Mouse (Mus musculus) heart, embryonic 15.5 days (tissue): ENCODE measurements around the gene Dgki. TPM values are rescaled to one million over a fixed set of nuclear protein-coding genes. Genes with fewer than 3 reads are reported as not detected.

Experiments used
- ATAC-seq: fragments of 200-750 bp; cut with Nextera tagmentation; replicated peaks from 2 replicates; pipeline ENCODE4 v1.8.0; 2017; ENCODE audit warnings: low read depth, moderate TSS enrichment; ENCODE audit not compliant: insufficient number of reproducible peaks, insufficient read depth, low FRiP score
- H3K27ac ChIP-seq: fragments of 300-500 bp; sonication (generic); 2 replicates; pipeline ENCODE4 v1.5.1; 2015; ENCODE audit warnings: mild to moderate bottlenecking, inconsistent platforms
- H3K27me3 ChIP-seq: fragments of 300-500 bp; sonication (generic); 2 replicates; pipeline ENCODE4 v1.6.1; 2015; ENCODE audit warnings: inconsistent platforms
- H3K36me3 ChIP-seq: fragments of 300-500 bp; sonication (generic); 2 replicates; pipeline ENCODE4 v1.6.1; 2015; ENCODE audit warnings: mild to moderate bottlenecking, inconsistent platforms
- H3K4me1 ChIP-seq: fragments of 300-500 bp; sonication (generic); replicated peaks from 2 replicates; pipeline ENCODE4 v1.6.1; 2015; ENCODE audit warnings: inconsistent platforms
- H3K4me2 ChIP-seq: fragments of 300-500 bp; sonication (generic); 2 replicates; pipeline ENCODE4 v1.6.1; 2015; ENCODE audit warnings: inconsistent platforms, mild to moderate bottlenecking, moderate library complexity
- H3K4me3 ChIP-seq: fragments of 300-500 bp; sonication (generic); 2 replicates; pipeline ENCODE4 v1.5.1; 2015; ENCODE audit warnings: mild to moderate bottlenecking, inconsistent platforms
- H3K9ac ChIP-seq: fragments of 300-500 bp; sonication (generic); 2 replicates; pipeline ENCODE4 v1.6.1; 2015; ENCODE audit warnings: mild to moderate bottlenecking, inconsistent platforms
- H3K9me3 ChIP-seq: fragments of 300-500 bp; sonication (generic); replicated peaks from 2 replicates; pipeline ENCODE4 v1.6.1; 2016; ENCODE audit warnings: inconsistent platforms
- WGBS: fragments of 180-500 bp; shearing (Covaris S2); methylation state at CpG from one replicate; pipeline ENCODE4 v1.1.7; 2015; ENCODE audit warnings: mixed read lengths; 5-methylcytosine and 5-hydroxymethylcytosine counted together
- polyA plus RNA-seq: library from polyadenylated mRNA; unstranded; fragments of >200 nt; fragmentation: Nextera tagmentation; extraction: Ambion mirVana; gene quantifications from 2 replicates; pipeline ENCODE4 v1.2.1, GENCODE M21; 2015

Gene Dgki
- polyA plus RNA-seq, 1 experiment from 2014 or later: 0.48 TPM

DNA sequence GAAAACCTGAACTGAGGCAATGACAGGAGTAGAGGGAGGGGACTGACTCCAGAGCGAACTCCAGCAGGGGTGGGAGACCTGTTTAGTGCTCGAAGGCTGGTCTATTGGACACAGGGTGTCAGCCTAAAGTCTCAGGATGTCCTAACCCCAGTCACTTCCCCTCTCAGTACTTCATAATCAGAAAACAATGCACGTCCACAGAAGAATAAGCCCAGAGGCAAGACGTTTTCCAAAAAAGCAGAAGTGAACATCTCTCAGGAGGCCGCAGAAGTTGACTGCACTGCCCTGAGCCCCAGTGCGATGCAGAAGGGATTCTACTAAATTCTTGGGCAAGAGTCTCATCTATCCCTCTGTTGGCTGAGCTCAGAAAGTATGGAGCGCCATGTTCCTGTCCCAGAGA is 37.5 kb downstream of the Dgki start:
- Histone ChIP-seq H3K4me2 (no peak overlapping the region), H3K4me1 (peaks cover 17% of the 10 kb centered on the region), H3K4me3 (no peak overlapping the region), H3K9me3 (no peaks in the 10 kb centered on the region), H3K27me3 (no peaks in the 10 kb centered on the region), H3K36me3 (no peaks in the 10 kb centered on the region), H3K27ac (no peak overlapping the region), H3K9ac (no peak overlapping the region)
- ATAC-seq: no peak
- 66% methylated on average over 7 of the region's 7 CpGs for WGBS

DNA sequence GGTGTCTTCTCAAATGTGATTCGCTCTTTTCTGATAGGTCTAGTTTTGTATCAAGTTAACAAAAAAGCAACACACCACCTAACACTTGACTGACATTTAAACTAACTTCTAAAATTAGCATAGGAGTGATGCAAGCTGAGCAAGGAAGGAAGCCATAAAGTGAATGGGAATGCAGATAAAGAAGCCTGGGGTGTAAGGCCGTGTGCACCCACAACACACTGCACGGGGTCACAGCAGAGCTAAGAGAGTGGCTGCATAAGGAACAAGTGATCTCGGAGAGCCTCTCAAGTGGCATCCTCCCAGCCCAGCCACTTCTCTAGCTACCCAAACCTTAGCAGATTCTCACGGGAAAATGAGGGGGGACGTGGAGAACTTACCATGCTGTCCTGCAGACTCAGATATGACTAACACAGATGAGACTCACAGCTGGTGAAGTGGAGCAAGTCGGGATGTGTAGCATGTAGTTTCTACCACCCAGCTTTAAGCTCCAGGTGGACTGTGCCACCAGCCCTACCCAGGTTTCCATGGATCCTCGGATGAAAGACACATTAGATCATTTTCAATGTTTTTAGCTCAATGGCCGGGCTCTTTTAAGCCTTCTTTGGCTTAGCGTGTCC is 38.6 kb downstream of the Dgki start:
- Histone ChIP-seq H3K27ac (no peak overlapping the region), H3K4me3 (no peak overlapping the region), H3K27me3 (no peaks in the 10 kb centered on the region), H3K4me2 (no peak overlapping the region), H3K9me3 (no peaks in the 10 kb centered on the region), H3K4me1 (peaks cover 17% of the 10 kb centered on the region), H3K36me3 (no peaks in the 10 kb centered on the region), H3K9ac (no peak overlapping the region)
- ATAC-seq: no peak
- 59% methylated on average over 10 of the region's 10 CpGs for WGBS

DNA sequence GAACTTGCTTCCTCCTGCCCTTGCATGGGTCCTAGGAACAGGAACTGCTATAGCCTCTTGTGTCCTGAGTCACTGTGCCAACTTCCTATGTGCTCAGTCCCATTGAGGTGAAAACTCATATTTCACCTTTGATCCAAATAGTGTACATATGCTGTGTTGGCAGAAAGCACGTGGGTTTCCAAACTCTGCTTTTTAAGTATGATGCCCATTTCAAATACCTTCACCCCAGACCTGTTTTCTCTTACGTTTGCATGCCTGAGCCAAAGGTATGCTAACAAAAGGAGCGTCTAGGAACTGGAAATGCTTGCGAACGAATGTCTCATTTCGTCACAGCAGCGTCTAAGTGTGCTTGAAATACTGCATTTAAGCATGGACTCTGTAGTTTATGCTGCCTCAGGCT is 41.3 kb downstream of the Dgki start:
- Histone ChIP-seq H3K4me1 (peaks cover 25% of the 10 kb centered on the region), H3K27ac (no peak overlapping the region), H3K9ac (no peak overlapping the region), H3K4me3 (no peak overlapping the region), H3K27me3 (no peaks in the 10 kb centered on the region), H3K4me2 (no peak overlapping the region), H3K9me3 (no peaks in the 10 kb centered on the region), H3K36me3 (no peaks in the 10 kb centered on the region)
- no peak for ATAC-seq
- 85% methylated on average over 7 of the region's 7 CpGs for WGBS

DNA sequence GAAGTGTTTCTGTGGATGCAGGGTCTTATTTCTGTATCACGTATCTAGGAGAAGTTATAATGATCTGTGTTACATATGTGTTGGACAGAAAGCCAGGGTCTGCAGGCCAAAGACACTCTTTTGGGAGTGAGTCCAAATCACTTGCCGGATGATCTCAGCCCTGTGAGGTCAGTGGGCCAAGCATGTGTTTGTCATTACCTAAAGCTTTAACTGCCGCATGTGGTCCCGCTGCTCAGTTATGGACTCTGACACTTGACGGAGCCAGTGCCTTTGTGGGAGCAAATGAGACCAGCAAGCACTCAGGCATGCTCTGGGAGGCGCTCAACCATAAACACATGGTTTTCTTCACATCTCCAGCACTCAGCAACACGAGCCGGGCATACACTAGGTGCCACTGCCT is 45.8 kb downstream of the Dgki start:
- 38% methylated on average over 8 of the region's 8 CpGs for WGBS
- no peak for ATAC-seq
- no peak overlapping the region for H3K4me3 ChIP-seq
- H3K36me3 ChIP-seq: no peaks in the 10 kb centered on the region
- H3K9ac ChIP-seq: no peak overlapping the region
- no peaks in the 10 kb centered on the region for H3K9me3 ChIP-seq
- H3K27me3 ChIP-seq: no peaks in the 10 kb centered on the region
- no peak overlapping the region for H3K4me2 ChIP-seq
- H3K4me1 ChIP-seq: peaks cover 8% of the 10 kb centered on the region; the same call in 1 of the 2 replicates
- H3K27ac ChIP-seq: no peak overlapping the region

DNA sequence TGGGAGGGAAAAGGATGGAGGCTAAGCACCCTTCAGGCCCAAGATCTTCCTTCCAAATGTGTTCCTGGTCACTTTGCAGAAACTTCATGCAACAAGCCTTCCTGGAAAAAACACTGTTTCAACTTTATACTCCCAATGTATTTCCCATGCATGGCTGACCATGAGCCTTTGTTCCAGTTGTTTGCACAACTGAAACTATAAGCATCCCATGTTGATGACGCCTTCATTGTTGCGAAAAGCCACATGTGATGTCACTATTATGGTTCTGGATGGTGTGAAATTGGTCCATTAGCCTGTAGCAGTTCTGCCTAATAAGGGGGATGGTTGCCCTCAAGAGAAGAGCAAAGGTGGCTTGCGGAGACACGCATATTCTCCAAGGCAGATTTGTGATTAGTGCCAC is 47.4 kb downstream of the Dgki start:
- Histone ChIP-seq H3K27me3 (no peaks in the 10 kb centered on the region), H3K9me3 (no peaks in the 10 kb centered on the region), H3K4me3 (no peak overlapping the region), H3K36me3 (no peaks in the 10 kb centered on the region), H3K4me2 (no peak overlapping the region), H3K9ac (no peak overlapping the region), H3K4me1 (peaks cover 8% of the 10 kb centered on the region; the same call in 1 of the 2 replicates), H3K27ac (no peak overlapping the region)
- 94% methylated on average over 4 of the region's 4 CpGs for WGBS
- no peak for ATAC-seq

DNA sequence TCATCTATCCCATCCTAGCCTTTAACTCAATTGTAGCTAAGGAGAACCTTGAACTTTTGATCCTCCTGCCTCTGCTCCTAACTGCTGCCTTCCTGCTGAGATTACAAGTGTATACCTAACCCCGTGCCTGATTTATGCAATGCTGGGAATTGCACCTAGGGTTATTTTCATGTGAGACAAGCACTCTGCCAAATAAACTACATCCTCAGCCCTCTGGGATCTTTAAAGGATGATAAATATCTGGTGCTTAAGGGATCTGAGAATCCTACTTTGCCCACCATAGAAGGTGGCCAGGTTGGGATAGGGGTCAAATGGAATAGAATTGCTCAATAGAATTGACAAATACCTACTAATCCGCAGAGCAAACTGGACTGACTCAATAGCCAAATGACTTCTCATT is 49.3 kb downstream of the Dgki start:
- Histone ChIP-seq H3K9ac (no peak overlapping the region), H3K4me2 (no peak overlapping the region), H3K9me3 (no peaks in the 10 kb centered on the region), H3K36me3 (no peaks in the 10 kb centered on the region), H3K4me1 (peaks cover 13% of the 10 kb centered on the region), H3K27ac (no peak overlapping the region), H3K27me3 (no peaks in the 10 kb centered on the region), H3K4me3 (no peak overlapping the region)
- ATAC-seq: no peak
- 84% methylated on average over 2 of the region's 2 CpGs for WGBS

DNA sequence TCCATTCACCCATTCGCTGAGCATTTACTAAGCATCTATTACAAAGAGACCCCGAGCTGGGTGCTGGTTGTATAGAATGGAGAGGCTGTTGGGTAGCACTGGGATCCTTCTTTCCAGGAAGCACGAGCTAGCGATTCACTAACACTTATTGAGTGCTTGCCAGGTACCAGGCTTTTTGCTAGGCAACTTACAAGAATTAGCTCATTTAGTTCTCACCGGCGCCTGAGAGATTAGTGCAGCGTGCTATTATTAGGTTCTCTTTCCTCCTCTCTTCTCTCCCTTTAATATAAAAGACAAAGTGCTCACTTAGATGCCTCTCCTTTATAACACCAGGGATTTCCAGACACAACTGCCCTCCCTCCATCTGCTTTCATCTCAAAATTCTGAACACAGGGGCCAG is 54.2 kb downstream of the Dgki start:
- H3K4me1 ChIP-seq: peaks cover 28% of the 10 kb centered on the region
- no peaks in the 10 kb centered on the region for H3K9me3 ChIP-seq
- H3K9ac ChIP-seq: no peak overlapping the region
- H3K4me3 ChIP-seq: no peak overlapping the region
- H3K27ac ChIP-seq: no peak overlapping the region
- no peaks in the 10 kb centered on the region for H3K27me3 ChIP-seq
- H3K36me3 ChIP-seq: no peaks in the 10 kb centered on the region
- 52% methylated on average over 7 of the region's 7 CpGs for WGBS
- no peak overlapping the region for H3K4me2 ChIP-seq
- ATAC-seq: no peak

DNA sequence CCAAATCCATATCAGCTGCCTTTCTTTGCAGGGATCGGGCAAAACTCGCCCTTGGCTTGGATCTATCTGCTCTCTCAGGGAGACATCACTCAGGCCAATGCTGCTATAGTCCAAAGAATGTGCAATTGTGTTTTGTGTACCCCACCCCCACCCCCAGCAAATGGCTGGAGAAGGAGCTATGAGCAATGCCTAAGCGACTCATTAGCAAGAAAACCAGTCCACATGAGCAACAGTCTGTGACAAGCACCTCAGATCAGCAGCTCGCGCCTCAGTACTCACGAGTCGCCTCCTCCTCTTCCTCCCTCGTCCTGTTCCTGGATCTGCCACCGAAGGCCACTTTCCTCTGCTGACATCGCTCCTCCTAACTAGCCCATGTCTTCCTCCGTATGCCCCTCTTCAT is 55.9 kb downstream of the Dgki start:
- Histone ChIP-seq H3K27ac (no peak overlapping the region), H3K4me3 (no peak overlapping the region), H3K4me2 (no peak overlapping the region), H3K9ac (no peak overlapping the region), H3K9me3 (no peaks in the 10 kb centered on the region), H3K36me3 (no peaks in the 10 kb centered on the region), H3K4me1 (peaks cover 28% of the 10 kb centered on the region), H3K27me3 (no peaks in the 10 kb centered on the region)
- ATAC-seq: no peak
- 80% methylated on average over 11 of the region's 11 CpGs for WGBS

DNA sequence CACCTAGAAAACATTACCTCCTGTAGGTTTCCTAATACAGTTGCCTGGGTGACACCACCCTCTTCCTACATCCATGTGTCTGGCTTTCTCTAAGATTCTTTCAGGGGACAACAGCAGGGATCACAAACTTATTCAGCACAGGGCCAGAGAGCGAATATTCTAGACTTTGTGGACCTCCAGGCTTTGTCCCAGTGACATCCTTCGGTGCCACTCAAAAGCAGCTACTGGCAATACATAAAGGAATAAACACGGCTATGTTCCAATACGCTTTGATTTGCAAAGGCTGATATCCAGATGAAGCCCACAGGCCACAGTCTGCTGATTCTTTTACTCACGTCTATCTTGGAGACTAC is 57.2 kb downstream of the Dgki start:
- no peak overlapping the region for H3K9ac ChIP-seq
- 0 out of 2 replicates have a peak, but pooled peaks have one; percentile 27 for ATAC-seq
- H3K4me2 ChIP-seq: no peak overlapping the region
- peaks cover 28% of the 10 kb centered on the region for H3K4me1 ChIP-seq
- no peaks in the 10 kb centered on the region for H3K9me3 ChIP-seq
- no peak overlapping the region for H3K4me3 ChIP-seq
- no peaks in the 10 kb centered on the region for H3K36me3 ChIP-seq
- 85% methylated on average over 5 of the region's 5 CpGs for WGBS
- H3K27me3 ChIP-seq: no peaks in the 10 kb centered on the region
- H3K27ac ChIP-seq: peak overlapping the region; percentile 34; the same call in 1 of the 2 replicates

DNA sequence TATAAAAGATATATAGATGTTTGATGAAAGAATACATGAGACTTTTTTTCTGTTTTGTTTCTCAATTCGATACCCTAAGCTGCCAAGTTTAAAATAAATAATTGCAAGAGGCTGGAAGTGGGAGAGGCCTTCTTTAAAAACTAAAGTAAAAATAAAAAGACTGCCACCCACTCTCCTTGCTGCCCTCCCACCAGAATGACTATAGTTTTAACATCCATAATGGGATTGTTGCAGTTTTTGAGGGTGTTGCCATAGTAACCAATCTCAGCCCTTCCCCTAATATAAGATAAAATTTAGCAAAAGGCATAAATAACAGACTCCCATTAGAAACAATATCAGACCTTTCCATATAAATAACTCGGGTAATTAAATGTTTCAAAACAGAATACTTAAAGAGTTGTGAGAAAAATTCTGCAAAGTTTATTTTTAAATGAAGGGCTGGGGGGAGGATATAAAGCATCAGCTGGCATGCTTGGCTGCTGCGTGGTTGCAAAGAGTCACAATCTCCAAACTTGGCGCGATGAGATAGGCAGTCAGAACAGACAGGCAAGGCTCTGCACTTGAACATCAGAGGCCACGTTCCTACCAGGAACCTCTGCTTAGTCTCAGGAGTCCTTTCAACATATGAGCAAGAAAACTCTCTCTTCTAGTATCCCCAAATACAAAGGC is 57.8 kb downstream of the Dgki start:
- Histone ChIP-seq H3K9me3 (no peaks in the 10 kb centered on the region), H3K27ac (peak overlapping the region; percentile 34; the same call in 1 of the 2 replicates), H3K36me3 (no peaks in the 10 kb centered on the region), H3K4me2 (no peak overlapping the region), H3K27me3 (no peaks in the 10 kb centered on the region), H3K4me1 (peaks cover 28% of the 10 kb centered on the region), H3K9ac (no peak overlapping the region), H3K4me3 (no peak overlapping the region)
- peak; percentile 39; the same call in 1 of the 2 replicates for ATAC-seq
- WGBS: 34% methylated on average over 6 of the region's 6 CpGs

DNA sequence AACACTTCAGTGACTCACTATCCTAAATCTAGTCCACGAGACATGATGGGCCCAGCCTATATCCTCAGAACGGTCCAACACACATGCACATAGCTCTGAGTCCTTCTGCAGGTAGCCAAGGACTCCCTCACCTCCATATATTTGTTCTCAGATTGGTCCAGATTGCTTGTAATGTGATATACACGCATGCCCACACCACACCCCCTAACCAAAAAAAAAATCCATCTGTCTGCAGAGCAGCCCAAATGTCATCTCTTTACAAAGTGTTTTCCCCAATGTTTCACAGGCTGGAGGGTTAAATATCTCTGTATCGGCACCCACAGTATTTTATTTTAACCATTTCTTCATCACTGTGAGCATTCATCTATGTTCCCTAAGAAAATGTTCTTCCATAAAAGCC is 58.5 kb downstream of the Dgki start:
- 83% methylated on average over 4 of the region's 4 CpGs for WGBS
- no peaks in the 10 kb centered on the region for H3K9me3 ChIP-seq
- no peak for ATAC-seq
- no peaks in the 10 kb centered on the region for H3K27me3 ChIP-seq
- no peaks in the 10 kb centered on the region for H3K36me3 ChIP-seq
- H3K27ac ChIP-seq: no peak overlapping the region
- H3K4me2 ChIP-seq: no peak overlapping the region
- no peak overlapping the region for H3K4me3 ChIP-seq
- H3K9ac ChIP-seq: no peak overlapping the region
- peaks cover 28% of the 10 kb centered on the region for H3K4me1 ChIP-seq

DNA sequence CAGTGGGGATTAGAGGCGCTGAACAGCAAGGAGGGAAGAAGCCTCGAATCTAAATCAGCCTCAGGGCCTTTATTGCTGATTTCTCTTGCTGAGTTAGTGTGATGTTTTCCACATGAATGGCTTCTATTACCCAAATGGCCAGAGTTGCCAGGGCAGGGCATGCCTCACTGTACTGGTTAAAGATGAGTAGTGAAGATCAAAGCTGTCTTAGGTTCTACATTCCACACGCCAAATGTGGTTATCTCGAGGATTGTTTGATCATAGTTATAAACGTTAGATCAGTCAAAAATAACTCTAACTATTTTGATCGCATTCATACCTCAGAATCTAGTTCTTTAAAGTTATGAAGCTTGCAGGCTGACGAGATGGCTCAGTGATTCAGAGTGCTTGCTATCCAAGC is 59.8 kb downstream of the Dgki start:
- no peaks in the 10 kb centered on the region for H3K36me3 ChIP-seq
- no peak for ATAC-seq
- H3K4me2 ChIP-seq: no peak overlapping the region
- H3K4me1 ChIP-seq: peaks cover 21% of the 10 kb centered on the region
- H3K27ac ChIP-seq: no peak overlapping the region
- H3K9me3 ChIP-seq: no peaks in the 10 kb centered on the region
- H3K9ac ChIP-seq: no peak overlapping the region
- no peaks in the 10 kb centered on the region for H3K27me3 ChIP-seq
- H3K4me3 ChIP-seq: no peak overlapping the region
- 74% methylated on average over 7 of the region's 7 CpGs for WGBS
